Mouse (Mus musculus): ENCODE results near the gene Map2k1. TPM values are rescaled to one million over a fixed set of nuclear protein-coding genes. Genes with fewer than 3 reads are reported as not detected.

The Map2k1 gene
- total and polyA plus RNA-seq, 3 experiments, result 29.1 to 103 (median 64.3) TPM

GRCm38 (mm10) chr9:64250111-64250730, 3.2 kb downstream of the Map2k1 start:
- no peak for DNase-seq

- DNase-seq, result no peak
Measured at GRCm38 (mm10) chr9:64249371-64249770, 4.1 kb downstream of the Map2k1 start.

DNA sequence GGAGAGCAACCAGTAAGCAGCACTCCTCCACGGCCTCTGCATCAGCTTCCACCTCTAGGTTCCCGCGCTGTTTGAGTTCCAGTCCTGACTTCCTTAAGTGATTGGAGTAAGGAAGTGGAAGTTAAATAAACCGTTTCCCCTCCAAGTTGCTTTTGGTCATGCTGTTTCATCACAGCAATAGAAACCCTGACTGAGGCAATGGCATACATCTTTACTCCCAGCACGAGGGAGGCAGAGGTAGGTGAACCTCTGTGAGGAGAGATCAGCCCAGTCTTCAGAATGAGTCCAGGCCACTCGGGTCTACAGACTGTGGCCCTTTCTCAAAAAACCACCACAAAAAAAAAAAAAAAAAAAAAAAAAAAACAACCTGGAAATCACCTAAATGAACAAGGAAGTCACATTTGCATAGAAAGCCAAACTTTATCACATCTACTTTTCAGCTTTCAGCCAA, 11.0 kb downstream of the Map2k1 start:
- no peak for DNase-seq

GRCm38 (mm10) chr9:64240681-64241080, 12.8 kb downstream of the Map2k1 start:
- no peak for DNase-seq

GRCm38 (mm10) chr9:64240116-64240515, 13.3 kb downstream of the Map2k1 start:
- DNase-seq, result no peak

- DNase-seq, result no peak
Measured at GRCm38 (mm10) chr9:64236056-64236455, 17.4 kb downstream of the Map2k1 start.

DNA sequence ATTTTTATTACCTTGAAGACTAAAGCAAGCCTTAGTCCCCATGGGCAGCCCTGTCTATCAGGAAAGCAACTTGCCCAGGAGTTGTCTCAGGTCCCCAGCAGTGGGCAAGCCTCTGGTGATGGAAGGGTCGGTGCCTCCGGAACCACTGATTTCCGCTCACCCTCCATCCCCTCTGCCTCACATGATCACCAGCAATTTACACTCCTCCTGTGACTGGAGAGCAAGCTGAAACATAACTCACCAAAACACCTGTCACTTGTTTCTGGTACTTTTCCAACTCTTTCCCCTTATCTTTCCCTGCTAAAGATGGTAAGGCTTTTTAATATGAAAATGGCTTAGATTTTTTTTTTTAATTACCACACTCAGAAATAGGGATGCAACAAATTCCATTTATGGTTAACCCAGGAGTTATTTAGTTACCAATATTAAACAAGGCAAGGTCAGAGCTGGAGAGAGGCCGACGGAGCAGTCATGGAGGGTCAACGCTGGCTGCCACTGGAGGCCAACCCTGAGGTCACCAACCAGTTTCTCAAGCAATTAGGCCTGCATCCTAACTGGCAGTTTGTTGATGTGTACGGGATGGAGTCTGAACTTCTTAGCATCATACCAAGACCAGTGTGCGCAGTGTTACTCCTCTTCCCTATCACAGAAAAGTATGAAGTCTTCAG, 18.5 kb downstream of the Map2k1 start, which contains the start of gene Uchl4:
Gene Uchl4 (plus strand): TSS at position 434 of the 668 bp plus-strand sequence.
- DNase-seq, result no peak

DNA sequence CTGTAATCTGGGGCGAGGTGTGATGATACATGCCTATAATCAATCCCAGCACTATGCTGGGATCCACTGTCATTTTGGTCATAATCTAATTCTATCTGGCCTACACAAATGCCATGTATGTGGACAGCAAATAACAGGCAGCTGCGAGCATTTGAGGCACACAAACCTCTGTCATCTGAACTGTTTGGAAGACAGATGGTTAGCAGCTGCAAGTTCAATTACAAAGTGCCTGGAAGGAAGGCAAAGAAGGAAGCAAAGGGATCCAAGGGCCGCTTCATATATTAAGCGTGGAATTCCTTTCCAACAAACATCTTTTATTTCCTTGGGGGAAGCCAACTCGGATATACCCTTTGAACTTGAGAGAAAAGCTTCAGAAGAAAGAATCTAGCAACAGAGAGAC, 19.8 kb downstream of the Map2k1 start:
- no peak for DNase-seq

DNA sequence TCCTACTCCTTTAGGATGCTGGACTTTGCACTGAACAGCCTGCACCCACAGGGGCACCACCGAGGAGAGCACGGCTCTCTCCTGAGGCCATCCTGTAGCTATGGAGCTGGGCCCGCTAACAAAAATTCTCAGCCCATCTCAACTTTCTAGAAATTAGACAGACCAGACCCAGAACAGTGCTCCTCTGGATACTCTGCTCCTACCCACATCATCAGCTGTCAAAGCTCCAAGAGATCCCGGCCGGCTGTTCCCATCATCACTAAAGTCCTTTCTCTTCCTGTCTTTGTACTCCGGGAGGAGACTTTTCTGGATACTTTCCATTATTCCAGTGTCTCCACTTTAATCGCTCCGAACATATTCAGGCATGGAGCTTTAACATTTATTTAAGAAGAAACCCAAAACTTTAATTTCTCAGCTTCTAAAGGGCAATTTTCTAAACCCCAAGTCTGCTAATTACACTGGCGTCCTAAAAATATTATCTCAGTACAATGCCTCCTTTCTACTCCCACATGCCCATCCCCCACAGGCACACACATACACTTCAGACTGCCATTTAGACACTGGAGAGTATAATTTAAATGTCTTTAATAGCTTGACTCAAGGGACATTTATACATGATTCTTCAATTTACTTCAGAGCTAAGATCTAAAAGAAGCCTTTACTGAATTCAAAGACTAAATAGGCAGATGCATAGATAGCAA, 21.0 kb downstream of the Map2k1 start:
- DNase-seq, result no peak

- DNase-seq, result no peak
Measured at GRCm38 (mm10) chr9:64231674-64232073, 21.8 kb downstream of the Map2k1 start.

- DNase-seq, result no peak
Measured at GRCm38 (mm10) chr9:64231171-64231570, 22.3 kb downstream of the Map2k1 start.

DNA sequence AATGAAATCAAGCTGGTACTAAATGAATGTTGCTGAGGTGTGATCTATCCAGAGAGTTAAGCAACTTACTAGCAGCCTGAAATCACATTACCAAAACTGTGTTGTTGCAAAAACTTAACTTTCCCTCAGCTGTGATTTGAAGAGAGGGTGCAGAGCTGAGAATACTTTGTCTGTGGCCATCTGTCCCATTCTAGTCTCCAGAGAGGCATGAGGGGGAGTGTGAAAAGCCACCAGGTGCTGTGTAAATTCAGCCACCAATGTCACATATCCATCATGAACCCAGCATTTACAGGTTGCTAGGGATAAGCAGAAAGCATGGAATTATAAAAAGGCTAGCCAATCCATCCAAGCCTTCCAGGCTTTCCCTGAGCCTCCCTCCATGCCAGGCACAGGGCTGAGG, 24.5 kb downstream of the Map2k1 start:
- no peak for DNase-seq

- DNase-seq, result no peak
Measured at GRCm38 (mm10) chr9:64227736-64228135, 25.7 kb downstream of the Map2k1 start.

DNA sequence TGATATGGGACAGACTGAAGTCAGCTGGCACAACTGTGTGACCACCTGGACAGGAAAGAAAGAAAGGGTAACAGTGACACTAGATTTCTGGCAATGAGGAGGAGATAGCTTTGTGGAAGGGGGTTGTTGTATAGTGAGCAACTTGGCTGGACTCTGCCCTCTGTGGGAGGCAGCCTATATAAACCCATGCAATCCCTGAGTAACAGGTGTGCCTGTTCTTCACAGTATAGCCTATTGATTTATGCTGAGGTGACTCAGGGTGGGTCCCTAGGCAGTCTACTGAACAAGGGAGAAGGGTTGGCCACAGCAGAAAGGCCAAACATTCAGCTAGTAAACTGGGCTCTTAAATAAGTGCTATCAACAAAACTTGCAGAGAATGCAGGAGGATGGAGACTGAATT, 27.6 kb downstream of the Map2k1 start:
- DNase-seq, result no peak

- no peak for DNase-seq
Measured at GRCm38 (mm10) chr9:64222098-64222497, 31.3 kb downstream of the Map2k1 start.

- no peak for DNase-seq
Measured at GRCm38 (mm10) chr9:64221480-64221879, 32.0 kb downstream of the Map2k1 start.

DNA sequence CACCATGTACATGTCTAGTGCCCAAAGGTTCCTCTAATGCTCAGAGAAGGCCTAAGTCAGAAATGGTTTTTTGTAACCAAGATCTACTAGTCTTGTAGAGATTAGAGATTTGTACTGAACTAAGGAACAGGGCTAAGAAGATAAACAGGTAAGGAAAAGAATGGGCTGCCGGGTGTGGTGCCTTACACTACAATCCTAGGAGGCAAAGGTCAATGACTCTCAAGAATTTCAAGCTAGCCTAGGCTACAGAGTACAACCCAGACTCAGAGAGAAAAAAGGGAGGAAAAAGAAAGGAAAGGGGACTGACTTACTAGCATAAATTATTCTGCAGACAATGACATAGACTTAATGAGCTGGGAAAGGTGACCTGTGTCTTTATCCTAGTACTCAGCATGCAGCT, 32.8 kb downstream of the Map2k1 start:
- DNase-seq, result no peak

- DNase-seq, result no peak
Measured at GRCm38 (mm10) chr9:64219772-64220420, 33.5 kb downstream of the Map2k1 start.

DNA sequence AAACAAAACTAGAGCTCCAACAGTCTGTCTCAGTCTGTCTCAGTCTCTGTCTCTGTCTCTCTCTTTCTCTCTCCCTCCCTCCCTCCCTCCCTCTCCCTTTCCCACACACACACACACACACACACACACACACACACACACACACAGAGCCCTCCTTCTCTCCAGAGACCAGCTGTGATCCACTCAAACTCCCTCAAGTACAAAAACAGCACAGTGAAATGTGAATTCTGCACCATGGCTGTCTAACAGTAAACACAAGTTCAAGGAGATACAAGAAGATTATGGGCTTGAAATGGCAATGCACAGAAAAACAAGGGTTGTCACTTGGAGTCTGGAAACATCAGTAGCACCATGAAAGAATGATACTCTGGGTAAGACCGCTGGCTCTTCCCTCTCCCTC, 34.1 kb downstream of the Map2k1 start:
- DNase-seq, result no peak

GRCm38 (mm10) chr9:64217887-64218286, 35.5 kb downstream of the Map2k1 start:
- no peak for DNase-seq

GRCm38 (mm10) chr9:64216641-64217040, 36.8 kb downstream of the Map2k1 start:
- DNase-seq, result no peak

DNA sequence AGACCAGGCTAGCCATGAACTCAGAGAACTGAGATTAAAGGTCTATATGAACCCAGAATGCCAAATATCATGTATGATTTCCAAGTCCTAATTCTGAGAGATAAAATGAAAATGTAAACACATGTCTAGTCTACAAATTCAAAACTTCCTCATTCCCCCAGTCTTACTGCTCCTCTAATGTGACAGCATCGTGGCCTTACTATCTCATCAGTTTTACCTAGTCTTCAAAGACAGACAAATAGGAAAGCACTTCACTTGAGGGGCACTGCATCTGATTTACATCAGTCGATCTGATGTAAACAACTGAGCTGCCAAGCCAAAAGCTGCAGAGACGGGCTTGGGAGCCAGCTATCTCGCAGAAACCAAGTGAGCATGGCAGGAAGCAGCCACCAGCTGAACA, 37.3 kb downstream of the Map2k1 start:
- DNase-seq, result no peak

GRCm38 (mm10) chr9:64214452-64214851, 39.0 kb downstream of the Map2k1 start:
- no peak for DNase-seq
